Mouse (Mus musculus): ENCODE results near the gene Gm45140. TPM values are rescaled to one million over a fixed set of nuclear protein-coding genes. Genes with fewer than 3 reads are reported as not detected.

Gene Gm45140
- total and polyA plus RNA-seq, 3 experiments, result 4.3 to 25.7 (median 13.0) TPM

DNA sequence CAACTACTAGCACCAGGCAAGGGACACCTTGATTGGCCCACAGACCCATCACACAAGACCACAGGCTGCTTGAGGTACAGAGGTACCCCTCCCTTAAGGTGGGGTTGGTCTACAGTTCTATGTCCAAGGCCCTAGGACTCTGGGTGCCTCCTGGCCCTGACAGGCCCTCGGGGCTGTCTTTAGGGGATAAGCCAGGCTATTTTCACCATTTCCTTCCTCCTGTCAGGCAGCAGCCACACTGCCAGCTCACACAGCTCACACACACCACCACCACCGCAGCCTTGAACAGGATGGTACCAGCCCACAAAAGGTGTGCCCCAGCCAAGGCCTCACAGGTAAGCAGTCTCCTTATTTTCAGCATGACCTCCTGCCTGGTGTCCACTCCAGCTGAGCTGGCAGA lies 57.8 kb downstream of the Gm45140 start, which contains the start of gene Gp9:
Gene Gp9, plus strand, starts transcription at position 231 of the 400 bp plus-strand sequence.
- Histone ChIP-seq H3K4me1 (ENCODE audit: control insufficient read depth in 1 of 2, insufficient read depth in 2 of 2) (peaks cover 0 to 8% of the 10 kb centered on the region in 2 experiments; a peak in 2 of 4 replicates), H3K9ac (ENCODE audit: insufficient read depth, low read depth) (no peak within 1 kb of the TSS), H3K36me3 (replicated peaks in 1 of 2; ENCODE audit: control insufficient read depth in 1 of 2, insufficient read depth in 1 of 2, low read length in 1 of 2) (no peaks in the 10 kb centered on the region), H3K27me3 (replicated peaks) (no peaks in the 10 kb centered on the region), H3K27ac (ENCODE audit: insufficient read depth, low read depth) (no peak within 1 kb of the TSS), H3K9me3 (replicated peaks; ENCODE audit: low read length) (peaks cover 5% of the 10 kb centered on the region), H3K79me2 (replicated peaks; ENCODE audit: control insufficient read depth, extremely low read depth, insufficient read depth, poor library complexity, severe bottlenecking) (no peaks in the 10 kb centered on the region), H3K4me2 (ENCODE audit: insufficient read depth, low read depth, poor library complexity, severe bottlenecking) (no peak within 1 kb of the TSS), H3K4me3 (replicated peaks in 1 of 3; ENCODE audit: low read depth in 2 of 3, low read length in 2 of 3, poor library complexity in 1 of 3) (no peak within 1 kb of the TSS)
- dilution Hi-C loops (cut with MboI; ENCODE audit: extremely low pct_ligation_motif_present, extremely low pct_unique_long_range_greater_than_20kb, low sequenced_read_pairs) (no loop called here), in situ Hi-C loops (cut with MboI; ENCODE audit: low pct_ligation_motif_present, low pct_unique_long_range_greater_than_20kb, low sequenced_read_pairs) (no loop called here)
- DNase-seq (ENCODE audit: extremely low read depth), result no peak
- TF ChIP-seq NELFE (IDR thresholded peaks at IDR 0.05; ENCODE audit: low read depth, low read length) (no peak), CHD2 (IDR thresholded peaks at IDR 0.05; ENCODE audit: low read length) (no peak), IRF4 (IDR thresholded peaks at IDR 0.05; ENCODE audit: low read depth, low read length) (no peak)

DNA sequence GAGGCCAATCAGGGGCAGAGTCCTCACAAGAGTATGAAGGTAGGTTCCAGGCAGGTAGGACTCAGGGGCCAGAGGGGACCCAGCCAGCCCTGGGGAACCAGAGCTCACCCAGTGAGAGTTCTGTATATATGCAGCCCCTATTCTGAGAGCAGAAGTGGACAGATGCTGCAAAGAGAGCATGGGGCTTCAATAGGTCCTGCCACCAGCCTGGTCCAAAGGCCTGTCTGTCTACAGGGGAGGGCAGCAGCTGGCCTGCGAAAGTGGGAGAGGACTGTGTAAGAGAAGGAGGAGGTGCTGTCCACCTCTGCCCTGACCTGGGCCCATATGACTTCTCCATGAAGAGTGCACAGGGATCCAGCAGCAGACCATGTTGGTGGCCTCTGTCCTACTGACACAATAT lies 58.9 kb downstream of the Gm45140 start:
- dilution Hi-C loops (cut with MboI; ENCODE audit: extremely low pct_ligation_motif_present, extremely low pct_unique_long_range_greater_than_20kb, low sequenced_read_pairs), result no loop called here
- Histone ChIP-seq H3K4me1 (ENCODE audit: control insufficient read depth in 1 of 2, insufficient read depth in 2 of 2) (peaks cover 0 to 8% of the 10 kb centered on the region in 2 experiments; a peak in 2 of 4 replicates), H3K27ac (ENCODE audit: insufficient read depth, low read depth) (no peak overlapping the region), H3K36me3 (replicated peaks in 1 of 2; ENCODE audit: control insufficient read depth in 1 of 2, insufficient read depth in 1 of 2, low read length in 1 of 2) (no peaks in the 10 kb centered on the region), H3K27me3 (replicated peaks) (no peaks in the 10 kb centered on the region), H3K9me3 (replicated peaks; ENCODE audit: low read length) (peaks cover 5% of the 10 kb centered on the region), H3K4me3 (replicated peaks in 1 of 3; ENCODE audit: low read depth in 2 of 3, low read length in 2 of 3, poor library complexity in 1 of 3) (no peak overlapping the region), H3K4me2 (ENCODE audit: insufficient read depth, low read depth, poor library complexity, severe bottlenecking) (no peak overlapping the region), H3K79me2 (replicated peaks; ENCODE audit: control insufficient read depth, extremely low read depth, insufficient read depth, poor library complexity, severe bottlenecking) (no peaks in the 10 kb centered on the region), H3K9ac (ENCODE audit: insufficient read depth, low read depth) (no peak overlapping the region)
- no peak for TF ChIP-seq KAT2A (IDR thresholded peaks at IDR 0.05; ENCODE audit: insufficient replicate concordance, low read length)
- TF ChIP-seq NELFE (IDR thresholded peaks at IDR 0.05; ENCODE audit: low read depth, low read length), result no peak
- TF ChIP-seq RAD21 (IDR thresholded peaks at IDR 0.05; ENCODE audit: low read depth, low read length), result no peak
- TF ChIP-seq TBP (conservative IDR thresholded peaks at IDR 0.05; ENCODE audit: low read depth, low read length), result no peak
- TF ChIP-seq MAFK (IDR thresholded peaks at IDR 0.05; ENCODE audit: insufficient replicate concordance, low read length), result no peak
- no peak for TF ChIP-seq ZC3H11A (IDR thresholded peaks at IDR 0.05; ENCODE audit: low read depth, low read length)
- no peak for TF ChIP-seq POLR2A (IDR thresholded peaks at IDR 0.05; ENCODE audit: low read depth, low read length)
- no peak for TF ChIP-seq UBTF (IDR thresholded peaks at IDR 0.05; ENCODE audit: low read depth, low read length)
- no peak for TF ChIP-seq JUN (IDR thresholded peaks at IDR 0.05; ENCODE audit: insufficient read depth, low read depth, low read length)
- TF ChIP-seq MAZ (IDR thresholded peaks at IDR 0.05; ENCODE audit: low read depth, low read length), result no peak
- TF ChIP-seq RCOR1 (conservative IDR thresholded peaks at IDR 0.05; ENCODE audit: low read depth, low read length), result no peak
- TF ChIP-seq ELF1 (IDR thresholded peaks at IDR 0.05; ENCODE audit: low read depth, low read length), result no peak
- TF ChIP-seq USF1 (IDR thresholded peaks at IDR 0.05; ENCODE audit: low read depth, low read length), result no peak
- no peak for TF ChIP-seq NRF1 (IDR thresholded peaks at IDR 0.05; ENCODE audit: low read depth, low read length)
- TF ChIP-seq SIN3A (IDR thresholded peaks at IDR 0.05; ENCODE audit: low read length), result no peak
- TF ChIP-seq CTCF (conservative IDR thresholded peaks at IDR 0.05 in 1 of 2, IDR thresholded peaks at IDR 0.05 in 1 of 2; ENCODE audit: low read depth in 2 of 2, low read length in 2 of 2), result no peak
- TF ChIP-seq MXI1 (IDR thresholded peaks at IDR 0.05; ENCODE audit: low read depth, low read length), result no peak
- TF ChIP-seq CHD2 (IDR thresholded peaks at IDR 0.05; ENCODE audit: low read length), result no peak
- no peak for TF ChIP-seq TCF12 (IDR thresholded peaks at IDR 0.05; ENCODE audit: low read depth, low read length)
- TF ChIP-seq HCFC1 (IDR thresholded peaks at IDR 0.05; ENCODE audit: low read depth, low read length), result no peak
- in situ Hi-C loops (cut with MboI; ENCODE audit: low pct_ligation_motif_present, low pct_unique_long_range_greater_than_20kb, low sequenced_read_pairs), result no loop called here
- no peak for DNase-seq (ENCODE audit: extremely low read depth)

Measured in CH12.LX (cell line).